Mouse (Mus musculus): ENCODE data around the gene Tpo. TPM values are rescaled to one million over a fixed set of nuclear protein-coding genes. Genes with fewer than 3 reads are reported as not detected.

Tpo gene
- under 1 TPM; 0.11 to 0.20 TPM for total RNA-seq (2021)
- long read RNA-seq, experiment 1: 0 reads
- long read RNA-seq, experiment 2: 0 reads

DNA sequence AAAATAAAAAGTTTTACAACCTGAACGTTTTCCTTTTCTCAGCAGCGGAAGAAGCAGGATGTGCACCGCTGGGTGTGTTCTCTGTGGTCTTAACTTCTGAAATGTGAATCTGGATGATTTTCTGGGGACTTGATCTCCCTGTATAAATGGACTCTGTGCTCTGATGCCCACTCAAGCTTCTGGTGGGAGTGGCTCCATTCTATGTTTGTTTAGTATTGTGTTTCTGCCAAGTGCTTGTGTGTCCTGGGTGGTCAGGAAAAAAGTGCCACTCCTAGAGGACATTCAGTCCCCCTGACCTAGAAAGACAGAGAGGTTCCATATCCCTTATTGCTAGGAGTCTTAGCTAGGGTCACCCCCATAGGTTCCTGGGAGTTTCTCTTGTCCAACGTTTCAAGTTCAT lies at the start of gene Tpo:
TSS of gene Tpo (minus strand) at position 101 of the 400 bp plus-strand sequence.
- no peak for DNase-seq (ENCODE audit: low spot score in 2 of 2)
- intact Hi-C loops (cut with DNase I): no loop called here

GRCm38 (mm10) chr12:30181721-30182120 lies 49.3 kb upstream of the Tpo start:
- intact Hi-C loops (cut with DNase I): no loop called here
- DNase-seq (ENCODE audit: low spot score in 2 of 2): no peak

- DNase-seq (ENCODE audit: low spot score in 2 of 2): no peak
- intact Hi-C loops (cut with DNase I): no loop called here
These were observed 47.2 kb upstream of the Tpo start for GRCm38 (mm10) chr12:30179623-30180022.

- DNase-seq (ENCODE audit: low spot score in 2 of 2): no peak
- intact Hi-C loops (cut with DNase I): no loop called here
These were observed 45.5 kb upstream of the Tpo start for GRCm38 (mm10) chr12:30177966-30178365.

- intact Hi-C loops (cut with DNase I): no loop called here
These were observed 45.1 kb upstream of the Tpo start for GRCm38 (mm10) chr12:30177529-30177928.

GRCm38 (mm10) chr12:30168491-30168890 lies 36.1 kb upstream of the Tpo start:
- DNase-seq (ENCODE audit: low spot score in 2 of 2): peak; percentile 54 to 71
- intact Hi-C loops (cut with DNase I): no loop called here

More at GRCm38 (mm10) chr12:30177529-30177928, 45.1 kb upstream of the Tpo start:
- no peak for DNase-seq (ENCODE audit: low spot score in 2 of 2)

DNA sequence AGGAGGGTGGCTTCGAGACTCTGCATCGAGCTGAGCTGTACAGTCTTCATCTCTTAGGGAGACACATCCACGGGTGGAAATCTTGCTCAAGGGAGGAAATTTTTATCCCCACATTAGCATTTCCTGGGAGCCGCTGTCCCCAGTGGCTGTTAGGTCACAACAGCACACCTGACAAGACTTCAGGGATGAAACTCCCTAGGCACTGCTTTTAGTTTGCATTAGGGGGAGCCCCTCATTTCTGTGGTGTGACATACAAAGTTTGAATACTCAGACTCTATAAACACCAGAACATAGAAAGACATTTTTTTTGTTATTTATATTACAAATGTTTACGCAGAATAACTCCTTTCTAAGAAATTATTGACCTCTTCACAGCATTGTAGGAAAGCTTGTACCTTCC lies 32.1 kb upstream of the Tpo start:
- intact Hi-C loops (cut with DNase I): no loop called here
- no peak for DNase-seq (ENCODE audit: low spot score in 2 of 2)

DNA sequence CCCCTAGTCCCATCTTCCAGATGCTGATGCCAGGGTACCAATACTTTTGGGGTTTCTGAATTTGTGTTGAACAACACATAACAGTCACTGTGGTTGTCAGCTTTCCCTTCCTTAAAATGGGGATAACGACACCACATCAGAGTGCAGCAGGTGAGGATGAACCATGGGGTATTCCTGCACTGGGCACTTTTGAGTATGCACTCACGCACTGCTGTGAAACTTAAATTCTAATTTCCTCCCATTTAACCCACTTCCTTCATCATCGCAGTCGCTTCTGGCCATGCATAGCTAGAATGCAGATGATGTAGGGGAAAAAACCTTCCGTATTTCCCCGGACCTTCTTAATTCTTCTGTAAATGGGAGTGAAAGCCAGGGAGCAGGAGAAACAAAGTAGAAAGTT lies 31.6 kb upstream of the Tpo start:
- intact Hi-C loops (cut with DNase I): no loop called here
- DNase-seq (ENCODE audit: low spot score in 2 of 2): no peak

GRCm38 (mm10) chr12:30161731-30162406 lies 29.4 kb upstream of the Tpo start:
- intact Hi-C loops (cut with DNase I): no loop called here
- DNase-seq (ENCODE audit: low spot score in 2 of 2): no peak

DNA sequence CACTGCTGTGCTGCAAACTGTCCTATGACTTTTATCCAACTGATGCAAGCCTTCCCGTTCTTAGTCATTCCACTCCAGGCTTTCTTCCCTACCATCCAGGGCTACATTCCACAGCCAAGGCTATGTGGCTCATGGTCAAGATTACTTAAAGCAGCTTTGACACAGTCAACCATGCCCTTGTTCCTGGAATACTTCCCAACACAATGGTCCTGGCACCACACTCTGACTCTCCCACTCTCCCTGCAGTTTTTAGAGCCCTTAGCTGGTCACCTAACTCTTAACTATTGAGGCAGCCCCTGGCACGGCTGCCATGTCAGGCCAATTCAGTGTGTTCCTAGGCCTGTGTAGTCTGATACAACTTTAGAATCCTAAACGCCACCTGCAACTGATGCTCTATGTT lies 28.1 kb upstream of the Tpo start:
- intact Hi-C loops (cut with DNase I): no loop called here
- DNase-seq (ENCODE audit: low spot score in 2 of 2): no peak

DNA sequence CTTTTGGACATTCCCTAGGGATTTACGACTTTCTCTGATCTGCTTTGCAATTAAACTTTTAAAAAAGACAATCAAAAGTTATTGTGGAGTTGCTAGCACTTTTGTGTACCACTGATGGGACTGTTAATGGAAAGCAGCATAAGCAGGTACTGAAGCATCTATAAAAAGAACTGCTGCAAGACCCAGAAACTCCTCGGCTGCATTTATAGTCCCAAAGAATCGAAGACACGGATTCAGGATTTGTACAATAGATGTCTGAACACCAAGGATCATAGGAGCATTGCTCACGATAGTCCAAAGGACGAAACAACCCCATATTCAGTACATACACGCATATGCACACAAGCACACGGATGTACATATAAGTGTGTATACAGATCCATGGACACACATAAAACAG lies 27.4 kb upstream of the Tpo start:
- intact Hi-C loops (cut with DNase I): no loop called here
- DNase-seq (ENCODE audit: low spot score in 2 of 2): no peak

GRCm38 (mm10) chr12:30154079-30154673 lies 21.8 kb upstream of the Tpo start:
- intact Hi-C loops (cut with DNase I): no loop called here
- peak in 1 of 2 experiments; percentile 12 for DNase-seq (ENCODE audit: low spot score in 2 of 2)

DNA sequence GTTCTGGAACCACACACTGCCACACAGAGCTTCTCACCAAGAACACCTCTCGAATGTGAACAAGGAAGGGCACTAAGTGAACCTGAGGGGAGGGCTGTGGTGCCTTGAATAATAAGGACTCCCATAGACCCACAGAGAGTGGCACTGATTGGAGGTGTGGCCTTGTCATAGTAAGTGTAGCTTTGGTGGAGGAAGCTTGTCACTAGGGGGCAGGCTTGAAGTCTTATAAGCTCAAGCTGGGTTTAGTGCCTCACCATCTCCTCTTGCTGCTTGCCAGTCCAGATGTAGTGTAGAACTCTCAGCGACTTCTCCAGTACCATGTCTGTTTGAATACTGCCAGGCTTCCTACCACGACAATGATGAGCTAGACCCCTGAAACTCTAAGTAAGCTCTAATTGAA lies 9.7 kb upstream of the Tpo start:
- peak; percentile 47 to 57 for DNase-seq (ENCODE audit: low spot score in 2 of 2)
- intact Hi-C loops (cut with DNase I): no loop called here

DNA sequence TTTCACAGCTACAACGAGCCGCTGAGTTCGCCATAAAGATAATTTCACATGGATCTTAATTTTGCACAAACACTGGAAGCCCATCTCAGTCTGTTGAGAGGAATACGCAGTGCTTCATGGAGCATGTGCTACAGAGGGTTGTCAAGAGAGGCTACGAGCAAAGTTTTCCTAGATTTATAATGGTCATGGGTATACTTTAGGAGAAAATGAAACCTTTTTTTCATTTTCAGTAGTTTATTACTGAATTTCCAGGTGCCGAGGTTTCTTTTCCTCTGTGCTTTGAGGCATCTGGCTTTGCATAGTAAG lies 3.1 kb downstream of the Tpo start:
- intact Hi-C loops (cut with DNase I): loop anchor here (2.0 to 5.0 kb wide), 4 partner anchors 71 to 448 kb away; partner anchors contain the start of gene Sntg2
- DNase-seq (ENCODE audit: low spot score in 2 of 2): no peak

DNA sequence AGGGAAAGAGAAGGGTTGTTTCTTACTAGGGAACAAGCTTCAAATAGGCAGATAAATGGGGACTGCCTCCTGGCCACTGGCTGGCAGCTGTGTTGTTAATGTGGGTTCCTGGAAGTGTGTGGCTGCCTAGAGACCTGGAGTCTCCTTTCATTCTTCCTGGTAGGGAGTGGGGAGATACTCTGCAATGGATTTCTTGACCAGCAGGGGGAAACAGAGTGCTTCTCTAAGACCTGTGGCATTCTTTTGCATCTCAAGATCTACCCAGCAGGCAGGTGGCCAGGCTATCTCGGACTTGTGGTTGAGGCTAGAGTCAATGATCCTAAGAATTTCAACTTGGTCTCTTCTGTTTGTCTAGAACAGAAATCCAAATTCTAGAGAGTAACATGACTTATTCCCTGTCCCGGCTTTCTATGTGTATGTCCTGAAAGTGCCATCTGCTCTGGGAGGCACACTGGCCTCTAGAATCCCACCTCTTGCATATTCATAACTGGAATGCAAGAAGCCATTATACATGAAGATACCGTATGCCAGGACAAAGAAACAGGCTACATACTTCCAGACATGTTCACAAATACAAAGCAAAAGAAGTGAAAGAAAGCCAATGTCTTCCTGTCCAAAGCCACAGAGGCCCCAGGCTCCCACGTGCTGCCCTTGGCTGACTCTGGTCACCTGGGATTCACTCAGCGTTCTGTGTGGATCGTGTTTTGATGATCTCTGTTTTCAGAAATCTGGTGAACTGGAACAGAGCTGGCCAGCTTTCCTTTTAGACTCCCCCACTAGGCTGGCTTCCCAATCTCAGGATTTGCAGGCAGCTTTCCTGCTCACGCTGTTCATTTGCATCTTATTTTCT lies 3.6 kb downstream of the Tpo start:
- peak; percentile 88 to 90 for DNase-seq (ENCODE audit: low spot score in 2 of 2)
- intact Hi-C loops (cut with DNase I): loop anchor here (2.0 to 5.0 kb wide), 4 partner anchors 70 to 449 kb away; partner anchors contain the start of gene Sntg2

GRCm38 (mm10) chr12:30122347-30122746 lies 10.1 kb downstream of the Tpo start:
- intact Hi-C loops (cut with DNase I): no loop called here

DNA sequence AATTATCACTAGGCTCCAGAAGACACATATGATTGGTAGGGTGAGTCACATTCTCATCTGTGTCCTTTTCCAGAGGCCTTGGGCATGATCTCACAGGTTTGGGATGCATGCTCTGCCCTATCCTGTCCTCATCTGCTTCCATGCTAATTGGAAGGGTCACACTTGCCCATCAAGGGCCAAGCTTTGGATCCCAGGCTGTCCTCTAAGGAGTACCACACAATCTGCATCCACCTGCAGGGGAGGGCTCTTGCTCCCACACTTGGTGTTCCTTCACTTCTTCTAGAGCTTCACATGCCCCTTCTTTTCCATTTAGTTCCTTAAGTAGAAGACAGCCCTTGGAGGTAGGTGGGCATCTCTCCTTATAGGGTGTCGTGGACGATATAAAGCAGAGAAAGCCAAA lies 20.2 kb downstream of the Tpo start:
- intact Hi-C loops (cut with DNase I): no loop called here

More at GRCm38 (mm10) chr12:30122347-30122746, 10.1 kb downstream of the Tpo start:
- no peak for DNase-seq (ENCODE audit: low spot score in 2 of 2)

DNA sequence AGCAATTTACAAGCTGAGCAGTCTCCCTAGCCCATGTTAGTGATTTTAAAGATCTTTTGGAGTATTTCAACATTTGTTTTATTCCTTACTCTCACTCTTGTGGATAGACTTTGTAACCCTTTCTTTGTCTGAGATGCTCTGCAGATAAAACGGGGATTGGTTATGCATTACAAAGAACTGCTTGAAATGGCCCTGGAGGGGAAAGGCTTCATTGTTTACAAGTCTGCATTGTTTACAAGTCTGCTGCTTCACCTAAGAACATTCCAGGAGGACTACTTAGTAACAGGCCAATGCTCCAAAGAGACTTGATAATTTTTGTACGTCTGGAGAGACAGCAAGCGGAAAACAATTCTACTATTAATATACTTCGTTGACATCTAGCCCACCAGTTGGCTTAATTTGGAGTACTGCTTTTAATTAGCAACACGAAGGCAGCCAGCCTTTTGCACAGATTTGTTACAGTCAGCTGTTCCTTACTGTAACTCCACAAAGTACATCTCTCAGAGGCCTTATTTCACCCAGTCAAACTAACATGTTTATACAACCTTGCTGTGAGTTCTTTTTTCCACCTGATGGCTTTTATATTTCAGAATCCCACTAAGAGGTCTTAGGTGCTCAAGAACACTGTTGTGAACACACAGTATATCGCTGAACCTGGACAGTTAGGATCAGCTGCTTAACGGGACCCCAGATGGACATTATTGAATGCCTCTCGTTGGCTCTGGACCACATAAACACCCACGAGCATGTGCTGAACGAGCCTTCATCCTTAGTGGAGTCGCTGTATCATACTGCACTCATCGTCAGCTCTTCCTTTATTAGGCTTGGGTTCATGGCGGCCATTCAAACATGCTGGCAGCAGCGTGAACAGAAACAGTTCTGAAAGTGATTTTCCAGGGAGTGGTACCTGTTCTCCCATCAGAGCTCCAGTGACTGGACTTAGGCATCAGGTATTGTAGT lies 22.5 kb downstream of the Tpo start:
- intact Hi-C loops (cut with DNase I): no loop called here
- peak; percentile 37 to 51 for DNase-seq (ENCODE audit: low spot score in 2 of 2)

More for the DNA sequence above, 20.2 kb downstream of the Tpo start:
- no peak for DNase-seq (ENCODE audit: low spot score in 2 of 2)

DNA sequence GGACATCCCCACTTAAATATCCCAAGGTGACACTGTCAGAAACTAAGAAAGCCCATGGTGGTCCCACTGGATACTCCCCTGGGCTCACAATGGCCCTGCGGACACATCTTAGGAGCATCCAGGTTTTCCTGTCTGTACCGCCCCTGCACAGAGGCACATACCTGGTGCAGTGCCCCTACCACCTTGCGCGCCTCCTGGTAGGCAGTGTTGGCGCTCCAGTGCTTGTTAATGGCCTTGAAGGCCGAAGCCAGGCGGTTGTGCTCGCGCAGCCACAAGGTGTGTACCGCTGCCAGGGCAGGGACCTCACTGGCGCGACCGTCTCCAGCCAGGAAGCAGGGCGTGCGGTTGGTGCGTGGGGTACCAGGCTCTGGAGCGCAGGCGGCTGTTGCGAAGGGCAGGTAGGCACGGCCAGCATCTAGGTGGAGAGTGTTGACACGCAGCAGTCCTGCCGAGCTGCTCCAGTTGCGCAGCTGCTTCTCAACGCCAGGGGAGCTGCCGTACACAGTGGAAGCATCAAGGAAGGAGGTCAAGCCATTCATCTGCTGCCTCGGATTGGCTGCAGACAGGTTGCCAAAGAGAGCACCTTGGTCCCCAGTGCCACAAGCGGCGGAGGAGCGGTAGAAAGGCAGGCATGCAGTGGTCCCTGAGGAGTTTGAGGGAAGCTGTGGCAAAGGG lies 29.4 kb downstream of the Tpo start:
- DNase-seq (ENCODE audit: low spot score in 2 of 2): no peak
- intact Hi-C loops (cut with DNase I): no loop called here
